Mouse (Mus musculus) embryo, embryonic 9.5 days (tissue): ENCODE measurements around the gene Zfp790.

Experiments used
- DNase-seq: peaks from one replicate; pipeline ENCODE4 v3.0.0-alpha.2; 2017; ENCODE audit errors: extremely low spot score

Gene Zfp790

GRCm38 (mm10) chr7:29815910-29816429 is at the start of gene Zfp790:
TSS of gene Zfp790 (plus strand) at chr7:29816114.
- DNase-seq = peak; percentile 88

- DNase-seq = peak; percentile 80
Measured at GRCm38 (mm10) chr7:29767058-29767686, 48.7 kb upstream of the Zfp790 start.

DNA sequence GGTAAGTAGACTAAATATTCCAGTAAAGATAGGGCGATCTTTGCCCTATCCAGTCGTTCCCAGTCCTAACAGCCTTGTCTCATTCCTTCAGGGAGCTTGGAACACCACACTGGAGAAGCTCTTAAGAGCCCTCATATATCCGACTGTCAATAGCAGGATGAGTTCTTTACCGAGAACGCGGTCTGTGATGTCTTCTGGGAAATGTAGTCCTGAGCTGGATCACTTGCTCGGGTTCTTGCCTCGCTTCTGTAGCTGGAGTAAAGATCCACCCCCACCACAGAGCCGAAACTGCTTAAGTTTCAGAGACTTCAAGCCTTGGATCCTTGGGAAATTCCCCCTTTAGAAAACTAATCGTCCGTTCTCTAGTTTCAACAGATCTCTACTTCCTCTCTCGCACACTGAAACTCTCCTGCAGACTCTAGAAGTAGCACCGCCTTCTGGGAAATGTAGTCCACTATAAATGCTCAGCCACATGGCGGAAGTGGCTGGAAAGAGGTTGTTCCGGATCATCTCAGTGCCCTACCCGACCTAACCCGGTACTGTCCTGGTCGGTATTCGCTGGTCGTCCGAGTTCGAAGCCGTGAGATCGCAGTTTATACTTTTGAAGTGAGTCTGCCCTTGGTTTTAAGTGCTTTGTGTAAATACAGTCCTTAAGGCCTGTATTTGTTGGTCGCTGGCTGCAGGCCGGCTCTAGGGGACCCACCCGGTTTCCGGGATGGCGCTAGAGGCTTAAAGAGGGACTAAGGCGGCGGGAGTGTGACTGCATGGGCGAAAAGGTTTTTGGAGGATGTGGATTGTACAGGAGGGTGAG is 47.6 kb upstream of the Zfp790 start, which contains the start of gene Zfp84:
Zfp84 (plus strand) TSS at position 463 of the 811 bp plus-strand sequence.
- peak; percentile 93 for DNase-seq

DNA sequence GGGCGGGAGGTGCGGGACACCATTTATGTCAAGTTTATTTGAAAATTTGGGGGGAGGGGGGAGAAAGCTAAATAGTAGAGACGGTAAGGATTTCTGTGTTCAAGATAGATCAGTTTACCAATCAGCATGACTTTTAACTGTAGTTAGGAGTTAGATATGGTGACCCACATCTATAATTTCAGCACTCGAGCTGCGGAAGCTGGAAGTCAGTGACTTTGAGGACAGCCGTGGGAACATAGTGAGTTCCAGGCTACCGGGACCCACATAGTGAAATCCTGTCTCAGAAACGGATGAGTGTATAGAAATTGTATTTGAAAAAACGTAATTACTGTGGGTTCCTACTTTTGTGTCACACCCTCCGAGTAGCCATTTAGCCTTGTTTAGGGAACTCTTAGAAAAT is 46.9 kb upstream of the Zfp790 start:
- no peak for DNase-seq

GRCm38 (mm10) chr7:29773503-29773902 is 42.4 kb upstream of the Zfp790 start:
- DNase-seq = no peak

DNA sequence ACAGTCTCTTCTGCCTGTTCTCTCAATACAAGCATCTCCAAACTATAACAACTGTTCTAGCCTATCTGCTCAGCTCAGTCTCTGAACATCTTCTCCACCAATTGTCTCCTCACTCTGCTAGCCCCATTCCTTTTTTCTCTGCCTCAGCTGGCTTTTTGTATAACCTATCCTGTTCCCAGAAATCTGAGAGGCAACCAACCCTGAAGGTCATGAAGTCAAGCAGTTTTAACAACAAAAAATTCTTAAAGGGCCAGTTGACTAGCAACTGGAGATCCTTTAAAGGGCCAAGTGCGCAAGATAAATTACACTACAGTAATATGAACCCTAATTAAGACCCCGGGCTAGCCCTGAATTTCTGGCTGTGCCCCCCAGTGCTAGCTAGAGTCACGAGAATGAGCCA is 41.5 kb upstream of the Zfp790 start:
- DNase-seq = no peak

DNA sequence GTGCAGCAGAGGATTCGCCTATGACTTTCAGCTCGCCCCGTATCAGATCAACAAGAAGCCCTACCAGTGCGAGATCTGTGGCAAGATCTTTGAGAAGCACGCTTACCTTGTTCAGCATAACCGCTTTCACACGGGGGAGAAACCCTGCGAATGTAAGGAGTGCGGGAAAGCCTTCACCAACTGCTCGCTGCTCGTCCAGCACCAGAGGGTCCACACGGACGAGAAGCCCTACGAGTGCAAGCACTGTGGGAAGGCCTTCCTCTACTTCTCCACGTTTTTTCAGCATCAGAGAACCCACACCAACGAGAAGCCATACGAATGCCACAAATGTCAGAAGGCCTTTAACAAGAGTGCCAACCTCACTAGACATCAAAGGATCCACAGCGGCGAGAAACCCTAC is 39.3 kb upstream of the Zfp790 start:
- no peak for DNase-seq

GRCm38 (mm10) chr7:29777372-29777771 is 38.5 kb upstream of the Zfp790 start:
- DNase-seq = no peak

DNA sequence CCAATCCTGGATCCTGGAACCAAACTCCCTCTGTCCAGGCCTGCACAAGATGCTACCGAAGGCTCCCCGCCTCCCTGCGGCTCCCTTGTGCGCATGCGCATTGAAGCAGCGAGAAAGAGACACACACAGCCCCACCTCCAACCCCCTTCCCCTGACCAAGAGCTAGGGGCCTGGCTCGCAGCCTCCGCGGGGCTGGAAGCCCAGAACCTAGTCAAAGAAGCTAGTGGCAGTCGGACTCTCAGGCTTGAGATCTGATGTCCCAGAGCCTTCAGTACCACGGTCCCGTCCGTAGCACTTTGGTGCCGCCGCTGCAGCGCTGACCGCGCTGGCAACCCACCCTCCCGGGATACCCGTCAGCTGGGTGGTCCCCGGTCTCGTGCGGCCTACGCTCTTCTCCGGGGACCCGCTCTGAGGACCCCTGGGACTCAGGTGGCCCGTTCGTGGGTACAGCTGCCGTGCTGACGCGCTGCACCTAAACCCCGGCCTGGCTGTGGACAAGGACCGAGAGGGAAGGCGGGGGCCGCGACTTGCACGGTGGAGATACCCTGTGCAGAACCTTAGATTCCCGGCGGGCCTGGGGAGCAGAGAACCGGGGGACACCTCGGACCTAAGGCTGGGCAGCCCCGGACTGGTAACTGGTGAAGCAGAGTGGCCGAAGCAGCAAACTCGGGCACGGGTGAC is 31.9 kb upstream of the Zfp790 start, which contains the start of gene Zfp30:
Zfp30 (plus strand) TSS at position 128 of the 681 bp plus-strand sequence.
- peak; percentile 93 for DNase-seq

- no peak for DNase-seq
Measured at GRCm38 (mm10) chr7:29785023-29785422, 30.9 kb upstream of the Zfp790 start.

DNA sequence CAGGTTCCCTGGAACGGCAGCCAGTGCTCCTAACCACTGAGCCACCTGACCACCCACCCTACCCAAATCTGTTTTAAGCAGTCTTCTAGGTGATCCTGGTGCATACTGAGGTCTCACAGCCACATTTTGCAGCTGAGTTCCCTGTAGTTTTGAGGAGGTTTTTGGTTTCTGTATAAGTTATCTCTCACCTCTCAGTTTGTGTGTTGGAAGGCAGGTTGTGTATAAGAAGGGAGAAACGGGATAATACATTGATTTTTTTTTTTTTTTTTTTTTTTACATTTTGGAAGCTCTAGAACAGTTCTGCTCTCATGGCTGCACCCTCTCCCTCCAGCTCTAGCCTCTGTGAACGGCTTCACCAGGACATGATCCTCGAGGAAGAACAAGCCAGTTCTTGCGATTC is 30.0 kb upstream of the Zfp790 start:
- DNase-seq = no peak

DNA sequence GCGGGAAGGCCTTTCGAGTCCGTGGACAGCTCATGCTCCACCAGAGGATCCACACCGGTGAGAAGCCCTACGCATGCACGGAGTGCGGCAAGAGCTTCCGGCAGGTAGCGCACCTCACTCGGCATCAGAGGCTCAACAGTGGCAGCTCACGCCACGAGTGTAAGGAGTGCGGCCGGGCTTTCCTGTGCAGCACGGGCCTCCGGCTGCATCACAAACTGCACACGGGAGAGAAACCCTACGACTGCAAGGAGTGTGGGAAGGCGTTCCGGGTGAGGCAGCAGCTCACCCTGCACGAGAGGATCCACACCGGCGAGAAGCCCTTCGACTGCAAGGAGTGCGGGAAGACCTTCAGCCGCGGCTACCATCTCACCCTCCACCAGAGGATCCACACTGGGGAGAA is 23.0 kb upstream of the Zfp790 start:
- DNase-seq = no peak

- no peak for DNase-seq
Measured at GRCm38 (mm10) chr7:29807046-29807445, 8.9 kb upstream of the Zfp790 start.

- no peak for DNase-seq
Measured at GRCm38 (mm10) chr7:29812244-29812643, 3.7 kb upstream of the Zfp790 start.

DNA sequence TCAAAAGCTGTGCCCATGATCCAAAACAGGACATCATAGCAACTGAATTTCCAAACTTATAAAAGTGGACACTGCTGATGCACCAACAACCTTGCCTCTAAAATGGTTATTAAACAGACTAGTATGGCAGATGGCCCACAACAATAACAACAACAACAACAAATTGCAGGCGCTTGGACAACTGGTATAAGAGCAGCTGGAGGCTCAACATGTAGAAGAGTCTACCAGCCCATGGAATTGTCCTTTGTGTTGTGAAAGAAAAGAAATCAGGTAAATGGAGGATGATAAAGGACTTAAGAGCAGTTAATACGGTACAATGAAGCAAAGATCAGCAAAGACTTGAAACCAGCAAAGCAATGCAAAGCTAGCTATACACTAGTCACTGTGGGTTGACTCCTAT is 1.5 kb upstream of the Zfp790 start:
- DNase-seq = no peak

- DNase-seq = no peak
Measured at GRCm38 (mm10) chr7:29815061-29815784, 691 bp upstream of the Zfp790 start.

DNA sequence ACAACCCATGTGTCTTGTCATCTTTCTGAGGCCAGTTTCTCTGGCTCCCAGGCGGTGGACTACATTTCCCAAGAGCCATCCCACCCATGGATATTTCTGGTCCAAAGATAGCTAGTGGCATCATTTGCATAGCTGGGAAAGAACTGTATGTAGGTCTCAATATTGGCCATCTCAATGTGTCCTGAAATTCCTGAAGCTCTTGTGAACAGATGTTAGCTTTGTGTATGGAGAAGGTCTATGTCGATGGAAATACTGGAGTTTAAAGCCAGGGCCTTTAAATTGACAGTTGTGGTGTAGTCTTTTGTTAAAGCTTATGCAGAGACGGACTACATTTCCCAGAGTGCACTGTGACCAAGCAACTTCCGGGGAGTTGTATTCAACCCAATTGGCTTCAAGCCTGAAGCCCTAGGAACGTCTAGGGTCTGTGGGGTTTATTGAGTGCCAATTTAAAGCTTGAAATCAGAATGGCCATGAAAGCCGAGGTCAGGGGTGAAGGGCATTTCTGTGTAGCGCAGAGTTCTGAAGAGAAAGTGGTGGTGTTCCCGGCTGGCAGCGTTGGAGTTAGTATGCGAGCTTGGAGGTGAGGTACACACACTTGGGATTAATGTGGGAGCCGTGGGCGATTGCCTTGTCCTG is 2.8 kb downstream of the Zfp790 start:
- peak; percentile 81 for DNase-seq

- DNase-seq = no peak
Measured at GRCm38 (mm10) chr7:29828001-29828400, 12.1 kb downstream of the Zfp790 start.

DNA sequence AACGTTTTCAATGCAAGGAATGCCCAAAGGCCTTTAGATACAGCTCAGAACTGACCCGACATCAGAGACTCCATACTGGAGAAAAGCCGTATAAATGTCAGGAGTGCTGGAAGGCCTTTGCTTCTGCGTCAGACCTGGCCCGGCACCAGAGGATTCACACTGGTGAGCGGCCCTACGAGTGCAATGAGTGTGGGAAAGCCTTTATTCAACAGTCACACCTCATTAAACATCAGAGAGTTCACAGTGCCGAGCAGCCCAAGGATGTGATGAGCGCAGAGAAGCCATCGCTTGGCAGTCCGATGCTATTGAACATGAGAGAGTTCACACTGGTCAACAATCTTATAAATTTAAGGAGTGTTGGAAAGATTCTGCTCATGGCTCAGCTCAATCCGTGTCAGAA is 13.9 kb downstream of the Zfp790 start:
- DNase-seq = no peak

- DNase-seq = no peak
Measured at GRCm38 (mm10) chr7:29836816-29837215, 20.9 kb downstream of the Zfp790 start.

- no peak for DNase-seq
Measured at GRCm38 (mm10) chr7:29839256-29839655, 23.3 kb downstream of the Zfp790 start.
